Mouse (Mus musculus) layer of hippocampus, adult 11-12 months (tissue): ENCODE results near the gene Mapt.
"Not testable (repeated sequence)": the region's sequence is repeated elsewhere in the genome, so short reads cannot be mapped to it uniquely, and the experiment has no call there.

Experiments used
- DNase-seq: peaks from one replicate; pipeline ENCODE4 v3.0.0; 2022; ENCODE audit warnings: low spot score

Mapt gene

GRCm38 (mm10) chr11:104233574-104234206 is 2.5 kb downstream of the Mapt start:
- no peak for DNase-seq

GRCm38 (mm10) chr11:104234680-104235079 is 3.5 kb downstream of the Mapt start:
- no peak for DNase-seq

- DNase-seq = no peak
Observed at GRCm38 (mm10) chr11:104235881-104236280, 4.7 kb downstream of the Mapt start.

- peak; percentile 81 for DNase-seq
Observed at GRCm38 (mm10) chr11:104237226-104237625, 6.0 kb downstream of the Mapt start.

- no peak for DNase-seq
Observed at GRCm38 (mm10) chr11:104237958-104238747, 7.0 kb downstream of the Mapt start.

GRCm38 (mm10) chr11:104245478-104245877 is 14.3 kb downstream of the Mapt start:
- not testable (repeated sequence) for DNase-seq

- DNase-seq = no peak
Observed at GRCm38 (mm10) chr11:104246171-104246694, 15.0 kb downstream of the Mapt start.

- no peak for DNase-seq
Observed at GRCm38 (mm10) chr11:104247141-104247717, 16.0 kb downstream of the Mapt start.

- no peak for DNase-seq
Observed at GRCm38 (mm10) chr11:104249420-104249819, 18.2 kb downstream of the Mapt start.

GRCm38 (mm10) chr11:104251121-104251520 is 19.9 kb downstream of the Mapt start:
- DNase-seq = no peak

GRCm38 (mm10) chr11:104252094-104252493 is 20.9 kb downstream of the Mapt start:
- no peak for DNase-seq

GRCm38 (mm10) chr11:104254408-104255039 is 23.3 kb downstream of the Mapt start:
- DNase-seq = peak; percentile 75

- DNase-seq = no peak
Observed at GRCm38 (mm10) chr11:104256179-104256578, 25.0 kb downstream of the Mapt start.

GRCm38 (mm10) chr11:104258991-104259390 is 27.8 kb downstream of the Mapt start:
- no peak for DNase-seq

- DNase-seq = no peak
Observed at GRCm38 (mm10) chr11:104264683-104265082, 33.5 kb downstream of the Mapt start.

- DNase-seq = no peak
Observed at GRCm38 (mm10) chr11:104265669-104266068, 34.5 kb downstream of the Mapt start.

GRCm38 (mm10) chr11:104267380-104267779 is 36.2 kb downstream of the Mapt start:
- no peak for DNase-seq

GRCm38 (mm10) chr11:104269385-104269822 is 38.2 kb downstream of the Mapt start:
- no peak for DNase-seq

GRCm38 (mm10) chr11:104270452-104270851 is 39.3 kb downstream of the Mapt start:
- DNase-seq = no peak

- DNase-seq = no peak
Observed at GRCm38 (mm10) chr11:104270876-104271275, 39.7 kb downstream of the Mapt start.

- peak; percentile 56 for DNase-seq
Observed at GRCm38 (mm10) chr11:104271876-104272275, 40.7 kb downstream of the Mapt start.

GRCm38 (mm10) chr11:104272352-104272751 is 41.2 kb downstream of the Mapt start:
- peak; percentile 87 for DNase-seq
